Mouse (Mus musculus) ES-Bruce4 (cell line): ENCODE measurements at regions not wholly inside any gene's neighbourhood (a gene's known extent, or its start where the extent isn't known, plus 50 kb on each side); places are given as distances from the start of the nearest gene placed in this dataset.

Experiments
- CTCF ChIP-seq: IDR thresholded peaks from one replicate; pipeline ENCODE4 v1.8.1; 2011; ENCODE audit warnings: low read depth, low read length
- POLR2A ChIP-seq: IDR thresholded peaks from one replicate; pipeline ENCODE4 v1.8.1; 2011; ENCODE audit warnings: low read length; ENCODE audit not compliant: insufficient read depth

DNA sequence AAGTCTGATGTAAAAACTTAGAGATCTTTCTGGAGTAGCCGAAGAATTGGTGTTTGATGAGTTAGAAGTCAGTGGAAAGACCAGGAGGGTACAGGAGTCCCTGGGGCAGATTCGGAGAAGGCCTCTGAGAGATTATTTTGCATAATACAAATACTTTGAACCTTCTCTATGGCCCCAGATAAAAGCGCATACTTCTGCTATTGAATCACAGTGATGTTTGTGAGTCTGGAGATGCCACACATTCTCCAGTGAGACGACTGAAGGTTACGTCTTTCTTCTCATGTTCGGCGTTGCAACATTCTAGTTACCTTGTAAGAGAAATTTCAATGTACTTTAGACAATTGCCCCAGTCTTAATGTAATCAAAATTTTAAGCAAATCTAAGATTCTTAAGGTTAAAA, 107.9 kb downstream of the Gm11146 start:
- TF ChIP-seq CTCF (no peak), POLR2A (no peak)
